Mouse (Mus musculus) testis, postnatal 14 days (tissue): ENCODE measurements around the gene Mettl24.
A peak's percentile ranks its signal among the peaks of the same experiment; 100 is the strongest.

Experiments
- DNase-seq: peaks from one replicate; pipeline ENCODE4 v3.0.0; 2021; ENCODE audit warnings: low spot score

The Mettl24 gene

GRCm38 (mm10) chr10:40813627-40814026 lies 130.5 kb downstream of the Mettl24 start:
- no peak for DNase-seq

- DNase-seq: no peak
Observed at GRCm38 (mm10) chr10:40816471-40816870, 133.4 kb downstream of the Mettl24 start.

GRCm38 (mm10) chr10:40825952-40826351 lies 142.9 kb downstream of the Mettl24 start:
- no peak for DNase-seq

- DNase-seq: no peak
Observed at GRCm38 (mm10) chr10:40827706-40828105, 144.6 kb downstream of the Mettl24 start.

- DNase-seq: no peak
Observed at GRCm38 (mm10) chr10:40830312-40830711, 147.2 kb downstream of the Mettl24 start.

- DNase-seq: no peak
Observed at GRCm38 (mm10) chr10:40831267-40831666, 148.2 kb downstream of the Mettl24 start.

GRCm38 (mm10) chr10:40840086-40840485 lies 157.0 kb downstream of the Mettl24 start:
- DNase-seq: peak; percentile 84

GRCm38 (mm10) chr10:40843841-40844240 lies 160.8 kb downstream of the Mettl24 start:
- DNase-seq: peak; percentile 57

GRCm38 (mm10) chr10:40844546-40844945 lies 161.5 kb downstream of the Mettl24 start:
- no peak for DNase-seq

- DNase-seq: no peak
Observed at GRCm38 (mm10) chr10:40845626-40846025, 162.5 kb downstream of the Mettl24 start.

GRCm38 (mm10) chr10:40847176-40847874 lies 164.2 kb downstream of the Mettl24 start:
- DNase-seq: no peak

GRCm38 (mm10) chr10:40850644-40851043 lies 167.6 kb downstream of the Mettl24 start:
- no peak for DNase-seq

GRCm38 (mm10) chr10:40851138-40851537 lies 168.1 kb downstream of the Mettl24 start:
- no peak for DNase-seq

- DNase-seq: no peak
Observed at GRCm38 (mm10) chr10:40855616-40856015, 172.5 kb downstream of the Mettl24 start.

GRCm38 (mm10) chr10:40856703-40857102 lies 173.6 kb downstream of the Mettl24 start:
- DNase-seq: no peak

- DNase-seq: no peak
Observed at GRCm38 (mm10) chr10:40857599-40857998, 174.5 kb downstream of the Mettl24 start.
